Mouse (Mus musculus) erythroblast, embryonic 14.5 days (primary cell): ENCODE measurements around the gene Fibcd1.

ENCODE experiments used
- GATA1 ChIP-seq: IDR thresholded peaks from 2 replicates; pipeline ENCODE4 v1.6.1; 2012; ENCODE audit warnings: low read length, inconsistent platforms, mixed read lengths
- TAL1 ChIP-seq: IDR thresholded peaks from 3 replicates; pipeline ENCODE4 v1.6.1; 2012; ENCODE audit warnings: low read length, inconsistent platforms, mixed read lengths

DNA sequence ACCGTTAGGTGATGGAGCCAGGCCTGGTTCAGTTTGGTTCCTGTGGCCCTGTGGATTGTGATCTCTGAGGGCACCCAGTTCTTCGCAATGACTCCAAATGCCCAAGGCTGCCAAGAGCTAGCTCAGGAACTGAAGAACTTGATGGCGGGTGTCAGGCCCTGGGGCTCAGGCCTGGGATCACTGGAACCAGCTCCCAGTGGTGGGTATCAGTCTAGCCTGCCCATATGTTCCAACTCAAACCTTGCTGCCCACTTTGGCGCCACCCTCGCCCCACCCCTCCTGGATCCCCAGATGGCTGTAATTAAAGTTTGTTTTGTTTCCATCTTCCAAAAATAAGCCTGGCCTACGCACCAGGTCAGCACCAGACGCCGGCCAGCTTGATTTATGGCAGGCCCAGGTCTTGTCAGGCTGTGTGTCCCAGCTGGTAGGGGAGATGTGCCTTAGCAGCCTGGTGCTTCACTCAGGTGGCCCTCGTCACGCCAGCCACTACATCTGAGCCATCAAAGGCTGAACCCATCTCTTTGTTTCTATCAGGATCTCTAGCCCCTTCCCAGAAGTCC is 47.4 kb upstream of the Fibcd1 start:
- TF ChIP-seq TAL1 (no peak), GATA1 (no peak)
